Mouse (Mus musculus) forebrain, embryonic 13.5 days (tissue): ENCODE data around the gene Snx6. TPM values are rescaled to one million over a fixed set of nuclear protein-coding genes. Genes with fewer than 3 reads are reported as not detected.
"Not testable (repeated sequence)": the region's sequence is repeated elsewhere in the genome, so short reads cannot be mapped to it uniquely, and the experiment has no call there.

Experiments used
- ATAC-seq: fragments of 200-750 bp; cut with Nextera tagmentation; 2 replicates; pipeline ENCODE4 v1.8.0; 2017
- H3K27ac ChIP-seq: fragments of 300-500 bp; sonication (generic); 2 replicates; pipeline ENCODE4 v1.5.1; 2015; ENCODE audit warnings: inconsistent platforms, mild to moderate bottlenecking, moderate library complexity
- H3K27me3 ChIP-seq: fragments of 300-500 bp; sonication (generic); 2 replicates; pipeline ENCODE4 v1.6.1; 2015; ENCODE audit warnings: mild to moderate bottlenecking, inconsistent platforms
- H3K36me3 ChIP-seq: fragments of 300-500 bp; sonication (generic); 2 replicates; pipeline ENCODE4 v1.6.1; 2015; ENCODE audit warnings: mild to moderate bottlenecking, inconsistent platforms; ENCODE audit not compliant: poor library complexity, severe bottlenecking
- H3K4me1 ChIP-seq: fragments of 300-500 bp; sonication (generic); 2 replicates; pipeline ENCODE4 v1.6.1; 2015; ENCODE audit warnings: inconsistent platforms
- H3K4me2 ChIP-seq: fragments of 300-500 bp; sonication (generic); 2 replicates; pipeline ENCODE4 v1.6.1; 2015; ENCODE audit warnings: inconsistent platforms, mild to moderate bottlenecking, moderate library complexity
- H3K4me3 ChIP-seq: fragments of 300-500 bp; sonication (generic); 2 replicates; pipeline ENCODE4 v1.5.1; 2015; ENCODE audit warnings: mild to moderate bottlenecking, inconsistent platforms
- H3K9ac ChIP-seq: fragments of 300-500 bp; sonication (generic); 2 replicates; pipeline ENCODE4 v1.6.1; 2015; ENCODE audit warnings: mild to moderate bottlenecking, inconsistent platforms
- H3K9me3 ChIP-seq: fragments of 300-500 bp; sonication (generic); replicated peaks from 2 replicates; pipeline ENCODE4 v1.6.1; 2016; ENCODE audit warnings: inconsistent platforms
- WGBS: fragments of 180-500 bp; shearing (Covaris S2); methylation state at CpG from one replicate; pipeline ENCODE4 v1.1.7; 2015; 5-methylcytosine and 5-hydroxymethylcytosine counted together
- polyA plus RNA-seq: library from polyadenylated mRNA; unstranded; fragments of >200 nt; fragmentation: Nextera tagmentation; extraction: Ambion mirVana; gene quantifications from 2 replicates; pipeline ENCODE4 v1.2.1, GENCODE M21; 2015

Snx6 gene
- 180 and 195 TPM in 2 replicates for polyA plus RNA-seq

DNA sequence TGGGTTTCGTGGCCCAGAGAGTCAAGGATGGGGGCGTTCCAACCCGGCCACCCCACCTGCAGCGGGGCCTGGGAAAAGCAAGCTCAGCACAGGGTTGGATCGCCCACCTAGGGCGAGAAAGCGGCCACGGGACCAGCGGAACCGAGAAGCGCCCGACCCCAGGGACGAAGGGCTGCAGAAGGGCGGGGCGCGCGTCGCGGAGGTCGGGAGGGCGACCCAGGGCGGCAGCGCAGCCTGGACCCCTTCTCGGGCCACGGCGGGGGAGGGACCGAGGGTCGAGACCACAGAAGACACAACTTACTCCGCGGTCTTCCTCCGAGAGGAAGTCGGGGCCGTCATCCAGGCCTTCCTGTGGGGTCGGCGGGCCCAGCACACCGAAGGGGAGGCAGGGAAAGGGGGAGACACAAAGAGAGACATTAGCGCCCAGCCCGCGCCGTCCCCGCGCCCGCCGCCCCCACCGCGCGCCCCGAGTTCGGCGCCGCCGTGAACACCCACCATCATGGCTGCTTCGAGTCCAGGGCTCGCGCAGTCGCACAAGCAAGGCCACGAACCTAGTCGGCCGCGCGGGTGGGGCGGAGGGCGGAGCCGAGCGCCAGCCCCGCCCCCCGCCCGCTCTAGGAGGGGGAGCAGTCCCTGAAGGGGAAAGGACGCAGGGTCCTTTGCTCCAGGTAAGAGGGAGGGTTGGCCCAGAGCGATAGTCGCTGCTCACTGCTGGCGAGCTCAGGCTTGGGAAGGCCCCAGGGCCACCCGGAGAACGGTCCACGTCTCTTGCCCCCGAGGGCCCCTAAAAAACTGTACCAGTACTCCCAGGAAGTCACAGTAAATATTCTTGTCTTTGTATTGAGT lies at the start of gene Snx6:
Snx6 (minus strand) TSS at position 551 of the 846 bp plus-strand sequence.
- Histone ChIP-seq H3K27ac (peak within 1 kb of the TSS; percentile 65), H3K9ac (peak within 1 kb of the TSS; percentile 99), H3K4me3 (peak within 1 kb of the TSS; percentile 98), H3K9me3 (no peaks in the 10 kb centered on the region), H3K36me3 (0 out of 2 replicates have a peak, but pooled peaks cover 6% of the 10 kb centered on the region), H3K27me3 (no peaks in the 10 kb centered on the region), H3K4me2 (peak within 1 kb of the TSS; percentile 67), H3K4me1 (peaks cover 22% of the 10 kb centered on the region)
- WGBS, result under 1% methylated on average over 43 of the region's 76 CpGs
- ATAC-seq, result peak; percentile 96

DNA sequence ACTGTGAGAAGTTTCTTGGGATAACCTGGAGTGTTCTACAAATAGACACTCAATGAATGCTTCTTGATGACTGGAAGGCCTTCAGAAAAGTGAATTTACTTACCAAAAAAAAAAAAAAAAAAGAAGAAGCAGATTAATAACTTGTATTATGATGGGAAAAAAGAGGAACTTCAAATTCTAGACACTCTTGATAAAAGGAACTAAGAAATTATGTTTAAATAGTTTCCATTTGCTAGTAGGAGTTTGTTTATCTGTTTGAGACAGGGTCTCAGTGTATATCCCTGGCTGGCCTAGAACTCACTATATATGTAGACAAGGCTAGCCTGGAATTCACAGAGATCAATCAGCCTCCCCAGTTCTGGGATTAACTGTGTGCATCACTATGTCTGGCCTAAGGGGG lies 48.9 kb upstream of the Snx6 start:
- no peak overlapping the region for H3K4me2 ChIP-seq
- no peak overlapping the region for H3K27ac ChIP-seq
- no peak overlapping the region for H3K9ac ChIP-seq
- no peak for ATAC-seq
- no peak overlapping the region for H3K4me3 ChIP-seq
- H3K36me3 ChIP-seq, result no peaks in the 10 kb centered on the region
- H3K9me3 ChIP-seq, result no peaks in the 10 kb centered on the region
- no peaks in the 10 kb centered on the region for H3K27me3 ChIP-seq
- H3K4me1 ChIP-seq, result no peaks in the 10 kb centered on the region

DNA sequence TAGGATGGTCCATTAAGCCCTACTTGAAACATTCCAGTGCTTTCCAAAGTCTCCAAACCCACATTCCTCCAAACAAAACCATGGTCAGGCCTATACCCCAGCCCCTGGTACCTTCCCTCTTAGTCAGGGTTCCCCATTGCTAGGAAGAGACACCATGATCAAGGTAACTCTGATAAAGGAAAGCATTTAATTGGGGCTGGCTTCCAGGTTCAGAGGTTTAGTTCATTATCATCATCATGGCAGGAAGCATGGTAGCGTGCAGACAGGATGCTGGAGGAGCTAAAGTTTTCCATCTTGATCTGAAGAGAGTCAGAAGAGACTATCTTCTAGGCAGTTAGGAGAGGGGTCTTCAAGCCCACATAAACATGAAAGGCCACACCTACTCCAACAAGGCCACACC lies 46.1 kb upstream of the Snx6 start:
- no peak overlapping the region for H3K27ac ChIP-seq
- H3K4me1 ChIP-seq, result no peaks in the 10 kb centered on the region
- H3K36me3 ChIP-seq, result no peaks in the 10 kb centered on the region
- no peak overlapping the region for H3K4me2 ChIP-seq
- H3K9me3 ChIP-seq, result no peaks in the 10 kb centered on the region
- no peak overlapping the region for H3K4me3 ChIP-seq
- whole genome bisulfite sequencing, result 96% methylated on average over 1 of the region's 1 CpGs
- ATAC-seq, result no peak
- H3K9ac ChIP-seq, result no peak overlapping the region
- no peaks in the 10 kb centered on the region for H3K27me3 ChIP-seq

DNA sequence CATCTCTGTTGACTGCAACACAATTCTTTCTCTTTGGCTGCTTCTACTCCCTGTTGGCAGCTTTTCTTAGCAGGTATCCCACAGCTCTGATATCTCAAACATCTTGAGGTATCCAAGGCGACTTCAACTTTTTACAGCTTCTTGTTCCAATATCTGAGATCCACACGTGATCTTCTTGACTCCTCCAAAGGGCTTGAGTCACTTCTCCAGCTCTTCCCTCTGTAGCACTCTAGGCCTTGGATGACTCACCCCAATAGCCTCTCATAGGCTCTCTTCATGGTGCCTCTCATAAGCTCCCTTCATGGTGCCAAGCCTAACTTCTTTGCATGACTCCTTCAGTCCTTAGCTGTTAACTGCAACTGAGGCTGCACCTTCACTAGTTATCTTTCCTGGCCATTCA lies 44.3 kb upstream of the Snx6 start:
- Histone ChIP-seq H3K27ac (no peak overlapping the region), H3K4me1 (peaks cover 4% of the 10 kb centered on the region; the same call in 1 of the 2 replicates), H3K36me3 (no peaks in the 10 kb centered on the region), H3K27me3 (no peaks in the 10 kb centered on the region), H3K4me3 (no peak overlapping the region), H3K9ac (no peak overlapping the region), H3K9me3 (no peaks in the 10 kb centered on the region), H3K4me2 (no peak overlapping the region)
- WGBS, result 76% methylated on average over 2 of the region's 2 CpGs
- ATAC-seq, result no peak

DNA sequence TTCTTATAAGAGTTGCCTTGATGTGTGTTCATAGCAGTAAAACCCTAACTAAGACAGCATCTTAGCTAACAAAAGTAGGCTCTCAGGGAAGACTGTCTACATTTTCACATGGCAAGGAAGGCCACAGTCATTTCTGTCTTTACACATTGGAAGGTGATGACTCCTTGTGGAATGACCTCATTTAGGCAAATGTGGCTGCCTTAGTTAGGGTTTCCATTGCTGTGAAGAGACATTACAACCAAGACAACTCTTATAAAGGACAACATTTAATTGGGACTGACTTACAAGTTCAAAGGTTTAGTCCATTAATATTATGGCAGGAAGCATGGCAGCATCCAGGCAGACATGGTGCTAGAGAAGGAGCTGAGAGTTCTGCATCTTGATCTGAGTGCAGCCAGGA lies 43.4 kb upstream of the Snx6 start:
- H3K27ac ChIP-seq, result no peak overlapping the region
- H3K9ac ChIP-seq, result no peak overlapping the region
- ATAC-seq, result no peak
- H3K36me3 ChIP-seq, result no peaks in the 10 kb centered on the region
- H3K4me1 ChIP-seq, result peaks cover 6% of the 10 kb centered on the region; the same call in 1 of the 2 replicates
- no peaks in the 10 kb centered on the region for H3K27me3 ChIP-seq
- H3K9me3 ChIP-seq, result no peaks in the 10 kb centered on the region
- no peak overlapping the region for H3K4me2 ChIP-seq
- no peak overlapping the region for H3K4me3 ChIP-seq

DNA sequence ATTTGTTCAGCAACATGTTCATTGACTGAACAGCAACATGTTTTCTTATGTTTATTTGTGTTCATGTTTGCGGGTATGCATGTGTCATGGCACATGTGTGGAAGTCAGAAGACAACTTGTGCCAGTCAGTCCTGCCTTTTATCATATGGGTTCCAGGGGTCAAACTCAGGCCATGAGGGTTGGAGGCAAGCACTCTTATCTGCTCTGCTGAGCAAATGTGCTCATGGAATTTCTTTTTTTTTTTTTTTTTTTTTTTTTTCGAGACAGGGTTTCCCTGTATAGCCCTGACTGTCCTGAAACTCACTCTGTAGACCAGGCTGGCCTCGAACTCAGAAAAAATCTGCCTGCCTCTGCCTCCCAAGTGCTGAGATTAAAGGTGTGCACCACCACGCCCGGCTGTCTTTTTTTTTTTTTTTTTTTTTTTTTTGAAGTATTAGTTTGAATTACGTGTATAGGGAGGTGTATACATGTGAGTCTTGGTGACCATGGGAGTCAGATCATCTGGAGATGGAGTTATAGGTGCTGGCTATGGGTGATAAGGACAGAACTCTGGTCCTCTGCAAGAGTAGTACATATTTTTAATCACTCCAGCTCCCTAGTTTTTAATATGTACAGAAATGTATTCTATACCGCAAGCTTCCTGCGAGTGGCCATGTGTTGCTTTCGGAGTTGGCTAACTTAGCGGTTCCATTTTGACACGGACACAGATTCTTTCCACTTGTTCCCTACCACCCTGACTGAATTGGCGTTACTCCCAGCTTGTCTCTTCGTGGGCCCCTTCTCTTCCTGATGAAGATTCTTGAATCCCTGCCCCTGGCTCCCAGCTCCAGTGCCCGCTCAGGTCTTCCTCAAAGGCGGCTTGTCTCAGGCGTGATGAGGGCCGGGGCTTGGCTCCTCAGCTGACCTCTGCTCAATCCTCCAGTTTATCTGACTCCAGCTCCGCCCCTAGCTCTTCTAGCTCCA lies 40.4 kb upstream of the Snx6 start:
- Histone ChIP-seq H3K4me1 (peaks cover 6% of the 10 kb centered on the region; the same call in 1 of the 2 replicates), H3K4me3 (no peak overlapping the region), H3K9ac (no peak overlapping the region), H3K9me3 (no peaks in the 10 kb centered on the region), H3K27me3 (no peaks in the 10 kb centered on the region), H3K36me3 (no peaks in the 10 kb centered on the region), H3K4me2 (no peak overlapping the region), H3K27ac (0 out of 2 replicates have a peak overlapping the region, but pooled peaks have one; percentile 8)
- 84% methylated on average over 18 of the region's 18 CpGs for WGBS
- no peak for ATAC-seq

DNA sequence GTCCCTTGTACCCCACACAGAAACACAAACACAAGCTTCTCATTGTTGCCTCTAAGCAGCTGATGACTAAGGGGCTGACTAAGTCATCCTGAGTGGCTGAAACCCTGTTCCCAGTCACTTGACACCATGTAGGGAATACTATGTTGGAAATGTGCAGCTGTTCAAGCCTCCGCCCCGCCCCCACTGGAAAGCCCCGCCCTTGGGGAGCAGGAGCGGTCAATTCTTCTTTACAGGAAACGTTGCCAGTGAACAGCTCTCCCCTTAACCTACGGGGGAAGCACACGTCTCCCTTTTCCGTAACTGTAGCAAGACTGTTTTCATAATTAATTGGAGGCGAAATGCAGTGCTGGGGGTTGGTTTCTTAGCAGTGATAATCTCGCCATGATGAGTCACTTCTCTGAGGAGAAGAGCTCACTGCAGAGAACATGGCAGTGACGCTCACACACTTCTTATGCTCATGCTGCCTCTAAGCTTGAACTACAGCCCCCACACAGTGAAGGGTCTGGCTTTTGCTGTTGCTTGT lies 39.5 kb upstream of the Snx6 start:
- peak; percentile 75 for ATAC-seq
- Histone ChIP-seq H3K4me3 (peak overlapping the region; percentile 28), H3K9ac (peak overlapping the region; percentile 41; the same call in 1 of the 2 replicates), H3K4me1 (peaks cover 6% of the 10 kb centered on the region; the same call in 1 of the 2 replicates), H3K27me3 (no peaks in the 10 kb centered on the region), H3K36me3 (no peaks in the 10 kb centered on the region), H3K9me3 (no peaks in the 10 kb centered on the region), H3K27ac (0 out of 2 replicates have a peak overlapping the region, but pooled peaks have one; percentile 8), H3K4me2 (peak overlapping the region; percentile 50)
- WGBS, result 19% methylated on average over 11 of the region's 11 CpGs

DNA sequence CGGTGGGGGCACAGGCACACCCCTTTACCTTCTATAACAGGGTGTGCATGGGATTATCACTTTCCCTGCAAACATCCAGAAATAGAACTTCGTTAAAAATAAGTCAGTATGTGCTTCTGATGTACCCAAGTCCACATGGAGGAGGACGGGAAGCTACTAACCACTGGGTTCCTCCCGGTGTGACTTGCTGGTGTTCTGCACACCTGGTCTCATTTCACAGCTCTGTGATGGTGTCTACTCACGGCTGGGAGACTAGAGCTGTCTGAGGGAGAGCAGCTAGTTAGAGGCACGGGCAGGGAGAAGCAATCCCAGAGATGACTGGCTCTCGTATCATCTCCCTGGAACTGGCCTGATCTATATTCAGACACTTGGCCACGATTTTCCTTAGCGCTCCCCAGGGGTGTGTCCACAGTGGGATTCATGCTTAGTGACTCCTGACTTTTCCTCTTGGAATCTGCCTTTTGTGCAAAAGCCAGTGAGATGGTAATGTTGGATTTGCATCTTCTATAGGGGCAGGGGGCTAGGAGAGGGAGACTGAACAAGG lies 38.4 kb upstream of the Snx6 start:
- 71% methylated on average over 9 of the region's 9 CpGs for WGBS
- Histone ChIP-seq H3K4me3 (no peak overlapping the region), H3K27ac (no peak overlapping the region), H3K4me2 (no peak overlapping the region), H3K36me3 (no peaks in the 10 kb centered on the region), H3K4me1 (peaks cover 6% of the 10 kb centered on the region; the same call in 1 of the 2 replicates), H3K9ac (no peak overlapping the region), H3K9me3 (no peaks in the 10 kb centered on the region), H3K27me3 (no peaks in the 10 kb centered on the region)
- ATAC-seq, result no peak

DNA sequence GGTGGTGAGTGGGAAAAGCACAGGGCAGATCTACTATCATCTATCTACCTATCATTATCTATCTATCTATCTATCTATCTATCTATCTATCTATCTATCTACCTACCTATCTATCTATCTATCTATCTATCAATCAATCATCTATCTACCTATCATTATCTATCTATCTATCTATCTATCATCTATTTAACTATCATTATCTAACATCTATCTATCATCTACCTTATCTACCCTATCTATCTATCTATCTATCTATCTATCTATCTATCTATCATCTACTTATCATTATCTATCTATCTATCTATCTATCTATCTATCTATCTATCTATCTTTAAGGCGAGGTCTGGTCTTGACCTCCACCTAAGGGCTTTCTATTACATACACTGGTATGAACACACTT lies 36.4 kb upstream of the Snx6 start:
- not testable (repeated sequence) for H3K4me2 ChIP-seq

DNA sequence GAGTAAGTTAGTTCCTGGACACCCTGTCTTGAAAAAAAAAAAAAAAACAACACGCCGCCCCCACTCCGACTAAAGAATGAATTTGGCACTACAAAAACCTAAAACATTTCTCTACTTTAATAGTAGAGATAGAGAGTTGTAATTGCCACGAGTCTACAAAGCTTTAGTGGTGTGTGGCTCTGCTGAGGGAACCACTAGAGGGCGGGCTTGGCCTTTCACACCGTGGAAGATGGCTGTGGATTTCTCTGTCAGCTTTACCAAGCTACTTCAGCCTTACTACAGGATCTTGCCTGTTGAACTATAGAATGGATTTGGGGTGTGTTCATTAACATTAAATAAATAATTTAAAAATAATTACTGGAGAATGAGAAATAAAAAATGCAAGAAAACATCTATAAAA lies 35.1 kb upstream of the Snx6 start:
- peak; percentile 90 for ATAC-seq
- 18% methylated on average over 6 of the region's 6 CpGs for WGBS
- Histone ChIP-seq H3K9me3 (no peaks in the 10 kb centered on the region), H3K4me3 (no peak overlapping the region), H3K27me3 (no peaks in the 10 kb centered on the region), H3K27ac (no peak overlapping the region), H3K36me3 (no peaks in the 10 kb centered on the region), H3K4me2 (no peak overlapping the region), H3K9ac (no peak overlapping the region), H3K4me1 (peaks cover 6% of the 10 kb centered on the region; the same call in 1 of the 2 replicates)

More for the DNA sequence above, 36.4 kb upstream of the Snx6 start:
- not testable (repeated sequence) for ATAC-seq, H3K27me3 ChIP-seq, H3K9ac ChIP-seq, H3K4me1 ChIP-seq, H3K9me3 ChIP-seq, H3K4me3 ChIP-seq, H3K27ac ChIP-seq, H3K36me3 ChIP-seq
- WGBS, result 89% methylated on average over 1 of the region's 1 CpGs

DNA sequence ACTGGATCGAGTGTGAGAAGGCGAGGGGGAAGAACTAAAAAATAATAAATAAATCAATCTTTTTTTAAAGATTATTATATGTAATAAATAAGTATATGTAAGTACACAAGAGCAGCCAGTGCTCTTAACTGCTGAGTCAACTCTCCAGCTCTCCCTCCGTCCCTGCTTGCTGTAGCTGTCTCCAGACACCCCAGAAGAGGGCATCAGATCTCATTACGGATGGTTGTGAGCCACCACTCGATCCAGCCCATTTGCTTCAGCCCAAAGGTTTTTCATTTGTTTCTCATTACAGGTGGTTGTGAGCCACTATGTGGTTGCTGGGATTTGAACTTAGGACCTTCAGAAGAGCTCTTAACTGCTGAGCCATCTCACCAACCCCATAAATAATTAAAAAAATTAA lies 34.4 kb upstream of the Snx6 start:
- Histone ChIP-seq H3K9me3 (no peaks in the 10 kb centered on the region), H3K9ac (no peak overlapping the region), H3K4me3 (no peak overlapping the region), H3K4me1 (peaks cover 3% of the 10 kb centered on the region; the same call in 1 of the 2 replicates), H3K4me2 (no peak overlapping the region), H3K27ac (no peak overlapping the region), H3K27me3 (no peaks in the 10 kb centered on the region), H3K36me3 (no peaks in the 10 kb centered on the region)
- ATAC-seq, result no peak
- WGBS, result 58% methylated on average over 5 of the region's 5 CpGs
